Mouse (Mus musculus) embryonic facial prominence, embryonic 10.5 days (tissue): ENCODE data around the gene Plch1. TPM values are rescaled to one million over a fixed set of nuclear protein-coding genes. Genes with fewer than 3 reads are reported as not detected.

ENCODE experiments used
- DNase-seq: peaks from one replicate; pipeline ENCODE4 v3.0.0-alpha.2; 2017; ENCODE audit warnings: low spot score
- H3K27ac ChIP-seq: fragments of 300-500 bp; sonication (generic); replicated peaks from 2 replicates; pipeline ENCODE4 v1.5.1; 2016; ENCODE audit warnings: mild to moderate bottlenecking
- H3K27me3 ChIP-seq: fragments of 300-500 bp; sonication (generic); replicated peaks from 2 replicates; pipeline ENCODE4 v1.6.1; 2016; ENCODE audit warnings: low read depth, mild to moderate bottlenecking; ENCODE audit not compliant: poor library complexity, severe bottlenecking
- H3K36me3 ChIP-seq: fragments of 300-500 bp; sonication (generic); replicated peaks from 2 replicates; pipeline ENCODE4 v1.6.1; 2016; ENCODE audit warnings: mild to moderate bottlenecking, moderate library complexity
- H3K4me1 ChIP-seq: fragments of 300-500 bp; sonication (generic); 2 replicates; pipeline ENCODE4 v1.6.1; 2016
- H3K4me3 ChIP-seq: fragments of 300-500 bp; sonication (generic); 2 replicates; pipeline ENCODE4 v1.5.1; 2016; ENCODE audit warnings: mild to moderate bottlenecking, moderate library complexity
- H3K9me3 ChIP-seq: fragments of 300-500 bp; sonication (generic); 2 replicates; pipeline ENCODE4 v1.6.1; 2016; ENCODE audit warnings: mild to moderate bottlenecking
- WGBS: fragments of 180-500 bp; shearing (Covaris S2); methylation state at CpG from one replicate; pipeline ENCODE4 v1.1.7; 2016; 5-methylcytosine and 5-hydroxymethylcytosine counted together
- polyA plus RNA-seq: library from polyadenylated mRNA; unstranded; fragments of >200 nt; fragmentation: Nextera tagmentation; extraction: Ambion mirVana; gene quantifications from 2 replicates; pipeline ENCODE4 v1.2.1, GENCODE M21; 2016

Plch1 gene
- polyA plus RNA-seq, 1 experiment from 2014 or later = 10.5 TPM

DNA sequence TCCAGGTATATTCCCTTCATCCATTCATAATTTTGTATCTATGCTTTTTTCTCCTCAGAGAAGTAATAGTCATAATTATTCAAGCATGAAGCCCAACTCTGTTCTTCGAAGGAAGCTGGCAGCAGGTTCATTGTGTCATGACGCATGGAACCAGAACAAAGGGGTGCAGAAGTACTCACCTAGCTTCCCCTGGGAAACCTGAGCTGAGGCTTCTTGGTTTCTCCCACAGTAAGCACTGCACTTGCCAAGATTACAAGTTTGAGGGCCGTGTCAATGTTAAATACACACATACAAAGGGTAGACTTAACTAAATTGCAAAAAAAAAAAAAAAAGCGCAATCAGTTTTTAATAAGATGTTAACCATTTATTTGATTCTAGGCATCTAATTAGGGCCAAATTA lies 3.0 kb downstream of the Plch1 start:
- 70% methylated on average over 4 of the region's 4 CpGs for WGBS
- no peak for DNase-seq
- H3K27ac ChIP-seq = no peak overlapping the region
- peak overlapping the region; percentile 13; the same call in 1 of the 2 replicates for H3K4me3 ChIP-seq
- H3K36me3 ChIP-seq = no peaks in the 10 kb centered on the region
- peaks cover under 1% of the 10 kb centered on the region; the same call in 1 of the 2 replicates for H3K27me3 ChIP-seq
- H3K9me3 ChIP-seq = no peaks in the 10 kb centered on the region
- H3K4me1 ChIP-seq = peaks cover 32% of the 10 kb centered on the region

- WGBS = 59% methylated on average over 2 of the region's 2 CpGs
- no peak for DNase-seq
- H3K27ac ChIP-seq = no peak overlapping the region
- H3K4me1 ChIP-seq = peaks cover 32% of the 10 kb centered on the region
- no peaks in the 10 kb centered on the region; the same call in 1 of the 2 replicates for H3K27me3 ChIP-seq
- H3K9me3 ChIP-seq = no peaks in the 10 kb centered on the region
- H3K36me3 ChIP-seq = peaks cover 2% of the 10 kb centered on the region; the same call in 1 of the 2 replicates
- no peak overlapping the region for H3K4me3 ChIP-seq
Observed at GRCm38 (mm10) chr3:63895786-63896185, 3.5 kb downstream of the Plch1 start.

DNA sequence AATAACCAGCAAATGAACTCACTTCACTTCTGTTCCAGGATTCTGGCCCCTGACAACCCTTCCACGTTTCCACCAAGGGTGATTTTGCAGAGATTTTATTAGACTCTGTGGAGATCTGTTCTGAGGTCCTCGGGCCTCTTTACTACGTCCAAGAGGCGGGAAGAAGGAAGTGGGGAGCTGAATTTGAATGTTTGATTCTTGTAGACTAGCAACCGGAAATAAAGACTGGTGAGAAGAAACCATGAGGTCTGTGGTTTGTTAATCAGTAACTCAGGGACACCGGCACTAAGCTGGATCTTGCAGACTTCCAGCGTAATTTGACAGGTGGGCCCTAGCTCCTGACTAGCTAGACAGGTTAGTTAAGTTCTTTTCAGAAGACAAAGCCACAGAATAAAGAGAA lies 5.6 kb downstream of the Plch1 start:
- H3K27me3 ChIP-seq = no peaks in the 10 kb centered on the region
- no peaks in the 10 kb centered on the region for H3K9me3 ChIP-seq
- H3K4me1 ChIP-seq = peaks cover 18% of the 10 kb centered on the region
- H3K36me3 ChIP-seq = peaks cover 7% of the 10 kb centered on the region; the same call in 1 of the 2 replicates
- 77% methylated on average over 7 of the region's 7 CpGs for WGBS
- no peak for DNase-seq
- no peak overlapping the region for H3K27ac ChIP-seq
- no peak overlapping the region for H3K4me3 ChIP-seq

DNA sequence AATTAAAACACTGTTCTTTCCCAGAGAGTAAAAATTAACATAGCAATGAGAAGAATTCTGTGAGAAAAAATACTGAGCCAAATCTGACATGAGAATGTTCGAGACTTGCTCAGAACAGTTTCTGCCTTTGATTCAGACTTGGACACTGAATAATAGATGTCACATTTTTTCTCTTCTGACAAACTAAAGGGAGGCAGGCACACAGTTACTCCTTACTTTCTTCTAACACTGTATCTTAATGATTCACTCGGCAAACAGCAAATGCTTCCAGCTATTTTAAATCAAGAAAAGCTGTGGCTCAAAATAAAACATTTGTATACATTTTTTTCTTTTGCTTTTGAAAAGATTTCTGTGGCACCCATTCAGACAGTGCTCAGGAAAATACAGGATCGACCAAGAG lies 7.1 kb downstream of the Plch1 start:
- Histone ChIP-seq H3K36me3 (peaks cover 9% of the 10 kb centered on the region; the same call in 1 of the 2 replicates), H3K9me3 (no peaks in the 10 kb centered on the region), H3K4me1 (peaks cover 11% of the 10 kb centered on the region), H3K27ac (no peak overlapping the region), H3K4me3 (no peak overlapping the region), H3K27me3 (no peaks in the 10 kb centered on the region)
- no peak for DNase-seq
- WGBS = 71% methylated on average over 3 of the region's 3 CpGs

DNA sequence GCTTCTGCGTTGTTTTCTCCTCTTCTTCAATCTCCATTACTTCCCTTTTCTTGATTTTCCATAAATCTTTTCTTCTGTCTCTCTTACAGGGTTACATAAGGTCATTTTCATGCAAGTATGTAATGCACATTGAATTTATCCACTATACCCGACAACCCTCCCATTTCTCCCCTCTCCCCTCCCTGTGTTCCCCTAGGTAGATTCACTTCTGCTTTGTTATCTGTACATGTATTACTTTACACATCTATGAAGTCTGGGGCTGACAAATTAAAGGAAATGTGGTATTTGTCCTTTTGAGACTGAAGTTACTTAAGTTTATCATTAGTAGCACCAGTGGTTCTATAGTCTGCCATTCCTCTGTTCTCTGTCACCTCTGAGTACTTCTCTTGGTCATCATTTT lies 18.2 kb downstream of the Plch1 start:
- 87% methylated on average over 2 of the region's 2 CpGs for WGBS

GRCm38 (mm10) chr3:63878995-63879666 lies 20.1 kb downstream of the Plch1 start:
- no peak overlapping the region for H3K27ac ChIP-seq
- WGBS = 31% methylated on average over 4 of the region's 4 CpGs
- H3K36me3 ChIP-seq = no peaks in the 10 kb centered on the region
- DNase-seq = peak; percentile 41
- H3K4me3 ChIP-seq = no peak overlapping the region
- peaks cover 10% of the 10 kb centered on the region for H3K4me1 ChIP-seq
- H3K9me3 ChIP-seq = no peaks in the 10 kb centered on the region
- H3K27me3 ChIP-seq = no peaks in the 10 kb centered on the region

More for the DNA sequence above, 18.2 kb downstream of the Plch1 start:
- Histone ChIP-seq H3K27me3 (no peaks in the 10 kb centered on the region), H3K36me3 (peaks cover 15% of the 10 kb centered on the region), H3K4me3 (no peak overlapping the region), H3K4me1 (peaks cover 10% of the 10 kb centered on the region), H3K9me3 (0 out of 2 replicates have a peak, but pooled peaks cover 5% of the 10 kb centered on the region), H3K27ac (no peak overlapping the region)
- DNase-seq = no peak

GRCm38 (mm10) chr3:63872818-63873217 lies 26.5 kb downstream of the Plch1 start:
- no peaks in the 10 kb centered on the region for H3K27me3 ChIP-seq
- H3K36me3 ChIP-seq = peaks cover 11% of the 10 kb centered on the region
- H3K4me1 ChIP-seq = peaks cover 24% of the 10 kb centered on the region
- WGBS = 18% methylated on average over 1 of the region's 1 CpGs
- DNase-seq = no peak
- H3K27ac ChIP-seq = no peak overlapping the region
- H3K4me3 ChIP-seq = no peak overlapping the region
- no peaks in the 10 kb centered on the region for H3K9me3 ChIP-seq

DNA sequence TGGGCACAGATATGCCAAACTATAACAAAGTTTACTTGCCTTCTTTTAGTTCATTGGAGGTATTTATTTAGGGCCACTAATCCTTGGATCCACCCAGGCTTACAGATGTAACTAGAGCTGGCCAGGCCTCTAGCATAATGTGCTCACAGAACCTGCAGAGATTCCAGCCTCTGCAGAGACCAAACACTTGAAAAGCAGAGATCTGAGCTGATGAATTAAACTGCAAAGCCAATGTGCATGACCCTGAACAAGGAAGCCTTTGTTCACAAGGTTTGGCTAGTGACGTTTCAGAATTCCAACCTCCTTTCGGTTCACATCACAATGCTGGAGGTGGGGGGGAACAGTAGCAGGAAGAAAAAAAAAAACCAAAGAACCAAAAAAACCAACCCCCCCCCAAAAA lies 28.0 kb downstream of the Plch1 start:
- peaks cover 11% of the 10 kb centered on the region for H3K36me3 ChIP-seq
- no peaks in the 10 kb centered on the region for H3K27me3 ChIP-seq
- 0 out of 2 replicates have a peak overlapping the region, but pooled peaks have one; percentile 19 for H3K27ac ChIP-seq
- H3K9me3 ChIP-seq = no peaks in the 10 kb centered on the region
- WGBS = 8% methylated on average over 2 of the region's 2 CpGs
- DNase-seq = peak; percentile 38
- H3K4me1 ChIP-seq = peaks cover 24% of the 10 kb centered on the region
- H3K4me3 ChIP-seq = no peak overlapping the region

GRCm38 (mm10) chr3:63868285-63868684 lies 31.0 kb downstream of the Plch1 start:
- DNase-seq = peak; percentile 14
- Histone ChIP-seq H3K27ac (no peak overlapping the region), H3K9me3 (no peaks in the 10 kb centered on the region), H3K4me3 (no peak overlapping the region), H3K36me3 (peaks cover 11% of the 10 kb centered on the region), H3K4me1 (peaks cover 23% of the 10 kb centered on the region), H3K27me3 (no peaks in the 10 kb centered on the region)
- WGBS = 64% methylated on average over 1 of the region's 1 CpGs

- Histone ChIP-seq H3K4me1 (no peaks in the 10 kb centered on the region), H3K36me3 (peaks cover 8% of the 10 kb centered on the region)
- 81% methylated on average over 2 of the region's 2 CpGs for WGBS
Observed at GRCm38 (mm10) chr3:63865069-63865468, 34.2 kb downstream of the Plch1 start.

GRCm38 (mm10) chr3:63862716-63863115 lies 36.6 kb downstream of the Plch1 start:
- no peaks in the 10 kb centered on the region for H3K27me3 ChIP-seq
- 90% methylated on average over 10 of the region's 10 CpGs for WGBS
- no peak overlapping the region for H3K4me3 ChIP-seq
- H3K27ac ChIP-seq = no peak overlapping the region
- no peak for DNase-seq
- no peaks in the 10 kb centered on the region for H3K4me1 ChIP-seq
- H3K9me3 ChIP-seq = no peaks in the 10 kb centered on the region
- no peaks in the 10 kb centered on the region for H3K36me3 ChIP-seq

More at GRCm38 (mm10) chr3:63865069-63865468, 34.2 kb downstream of the Plch1 start:
- Histone ChIP-seq H3K9me3 (no peaks in the 10 kb centered on the region), H3K27me3 (no peaks in the 10 kb centered on the region), H3K27ac (no peak overlapping the region), H3K4me3 (no peak overlapping the region)
- no peak for DNase-seq

DNA sequence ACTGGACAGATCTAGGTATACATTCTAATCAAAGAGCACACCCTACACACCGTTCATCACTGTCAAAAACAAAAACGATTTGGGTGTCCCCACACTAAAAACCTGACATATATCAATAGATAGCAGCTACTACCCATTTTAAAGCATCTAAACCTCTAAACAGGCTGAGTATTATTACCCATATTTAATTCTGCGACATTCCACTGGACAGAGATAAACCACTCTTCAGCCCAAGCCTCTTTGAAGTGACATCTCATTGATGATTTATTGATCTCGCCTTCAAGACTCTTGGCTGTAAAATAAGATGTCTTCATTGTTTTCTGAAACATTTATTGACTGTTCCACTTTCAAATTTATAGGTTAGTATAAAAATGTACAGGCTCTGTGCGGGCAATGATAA lies 46.4 kb downstream of the Plch1 start:
- H3K36me3 ChIP-seq = no peaks in the 10 kb centered on the region
- 87% methylated on average over 5 of the region's 5 CpGs for WGBS

DNA sequence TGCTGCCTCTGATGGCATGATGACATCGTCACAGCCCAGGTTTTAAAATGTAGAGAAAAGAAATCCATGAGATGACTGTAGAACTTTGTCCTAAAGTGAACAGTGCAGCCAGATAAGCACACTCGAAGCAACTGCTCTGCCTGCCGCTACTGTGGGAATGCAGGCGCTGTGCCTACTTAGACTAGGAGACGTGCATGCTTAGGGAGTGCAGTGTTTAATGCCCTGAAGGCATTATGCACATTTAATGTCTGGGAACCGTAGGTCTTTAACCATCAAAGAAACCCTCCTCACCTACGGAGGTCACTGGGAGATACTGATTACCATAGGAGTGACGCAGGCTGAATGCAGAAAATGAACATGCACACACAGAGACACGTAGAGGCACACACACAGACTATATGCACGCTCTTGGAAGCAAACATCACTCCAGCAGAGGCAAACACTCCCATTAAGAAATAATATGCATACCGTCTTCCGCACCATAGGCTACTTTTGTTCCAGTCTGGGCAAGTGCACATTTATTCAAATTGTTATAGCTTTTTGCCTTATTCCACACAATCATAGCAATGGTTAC lies 48.1 kb downstream of the Plch1 start:
- no peak for DNase-seq
- H3K36me3 ChIP-seq = no peaks in the 10 kb centered on the region
- no peaks in the 10 kb centered on the region for H3K9me3 ChIP-seq
- peaks cover 7% of the 10 kb centered on the region; the same call in 1 of the 2 replicates for H3K4me1 ChIP-seq
- H3K4me3 ChIP-seq = no peak overlapping the region
- 66% methylated on average over 12 of the region's 12 CpGs for WGBS
- H3K27me3 ChIP-seq = no peaks in the 10 kb centered on the region
- no peak overlapping the region for H3K27ac ChIP-seq

More for the DNA sequence above, 46.4 kb downstream of the Plch1 start:
- no peak overlapping the region for H3K4me3 ChIP-seq
- no peaks in the 10 kb centered on the region for H3K9me3 ChIP-seq
- no peak for DNase-seq
- no peaks in the 10 kb centered on the region for H3K27me3 ChIP-seq
- no peak overlapping the region for H3K27ac ChIP-seq
- H3K4me1 ChIP-seq = peaks cover 7% of the 10 kb centered on the region; the same call in 1 of the 2 replicates
